Mouse (Mus musculus): Measurements from ENCODE around the gene Mdfic. TPM values are rescaled to one million over a fixed set of nuclear protein-coding genes. Genes with fewer than 3 reads are reported as not detected.

Mdfic gene
- 7.0 and 8.8 TPM in 2 replicates for polyA plus RNA-seq (2012; rRNA removed)

DNA sequence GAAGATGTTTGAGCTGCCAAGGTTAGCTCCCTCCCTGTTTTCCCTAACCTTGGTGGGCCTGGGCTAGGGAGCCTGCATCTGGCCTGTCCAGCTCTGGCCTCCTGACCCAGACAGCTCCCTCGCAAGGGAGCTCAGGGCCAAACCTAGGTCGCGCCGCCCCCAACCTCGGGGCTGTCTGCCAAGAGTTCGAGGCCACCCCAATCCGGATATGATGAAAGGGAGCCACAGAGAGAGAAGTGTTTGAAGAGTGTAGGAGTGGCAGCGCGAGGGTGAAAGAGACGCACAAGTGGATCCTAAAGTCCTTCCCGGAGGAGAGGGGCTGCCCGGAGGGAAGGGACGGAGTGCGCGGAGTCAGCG is at the start of gene Mdfic:
Gene Mdfic (plus strand): TSS at position 201 of the 357 bp plus-strand sequence.

Measured in central nervous system, embryonic 14 days (tissue).